Mouse (Mus musculus): ENCODE results near the gene Slc36a3. TPM values are rescaled to one million over a fixed set of nuclear protein-coding genes. Genes with fewer than 3 reads are reported as not detected.

The Slc36a3 gene
- polyA plus RNA-seq, 1 experiment from 2014 or later: not detected

- no peak for ATAC-seq (replicated peaks; ENCODE audit: low FRiP score)
- H3K27ac ChIP-seq (ENCODE audit: low read depth, low read length): no peak overlapping the region
- H3K27me3 ChIP-seq (ENCODE audit: control insufficient read depth, insufficient read depth, low read length): no peaks in the 10 kb centered on the region
- no peaks in the 10 kb centered on the region for H3K9me3 ChIP-seq (ENCODE audit: control insufficient read depth, low read length)
- H3K4me1 ChIP-seq (replicated peaks; ENCODE audit: control insufficient read depth, insufficient read depth, low read length): no peaks in the 10 kb centered on the region
- no peak overlapping the region for H3K4me2 ChIP-seq (ENCODE audit: low read depth, low read length, severe bottlenecking)
- H3K9ac ChIP-seq (ENCODE audit: low read length): no peak overlapping the region
- no peak for DNase-seq (ENCODE audit: low spot score)
- no peak overlapping the region for H3K4me3 ChIP-seq (ENCODE audit: low read depth, low read length)
- WGBS: 78% methylated on average over 6 of the region's 6 CpGs
- H3K36me3 ChIP-seq (ENCODE audit: control insufficient read depth, insufficient read depth, low read length): no peaks in the 10 kb centered on the region
Measured at GRCm38 (mm10) chr11:55155070-55155421, 3.5 kb upstream of the Slc36a3 start.

GRCm38 (mm10) chr11:55154398-55155069 is 3.0 kb upstream of the Slc36a3 start:
- Histone ChIP-seq H3K27me3 (ENCODE audit: control insufficient read depth, insufficient read depth, low read length) (no peaks in the 10 kb centered on the region), H3K36me3 (ENCODE audit: control insufficient read depth, insufficient read depth, low read length) (no peaks in the 10 kb centered on the region), H3K4me1 (replicated peaks; ENCODE audit: control insufficient read depth, insufficient read depth, low read length) (no peaks in the 10 kb centered on the region), H3K9me3 (ENCODE audit: control insufficient read depth, low read length) (no peaks in the 10 kb centered on the region), H3K27ac (ENCODE audit: low read depth, low read length) (no peak overlapping the region), H3K4me2 (ENCODE audit: low read depth, low read length, severe bottlenecking) (no peak overlapping the region), H3K4me3 (ENCODE audit: low read depth, low read length) (no peak overlapping the region), H3K9ac (ENCODE audit: low read length) (no peak overlapping the region)
- WGBS: 72% methylated on average over 3 of the region's 3 CpGs
- no peak for DNase-seq (ENCODE audit: low spot score)
- no peak for ATAC-seq (replicated peaks; ENCODE audit: low FRiP score)

GRCm38 (mm10) chr11:55148461-55148860 is 3.0 kb downstream of the Slc36a3 start:
- Histone ChIP-seq H3K27ac (ENCODE audit: low read depth, low read length) (no peak overlapping the region), H3K9me3 (ENCODE audit: control insufficient read depth, low read length) (no peaks in the 10 kb centered on the region), H3K36me3 (ENCODE audit: control insufficient read depth, insufficient read depth, low read length) (no peaks in the 10 kb centered on the region), H3K9ac (ENCODE audit: low read length) (no peak overlapping the region), H3K4me2 (ENCODE audit: low read depth, low read length, severe bottlenecking) (no peak overlapping the region), H3K4me1 (replicated peaks; ENCODE audit: control insufficient read depth, insufficient read depth, low read length) (no peaks in the 10 kb centered on the region), H3K27me3 (ENCODE audit: control insufficient read depth, insufficient read depth, low read length) (no peaks in the 10 kb centered on the region), H3K4me3 (ENCODE audit: low read depth, low read length) (no peak overlapping the region)
- ATAC-seq (replicated peaks; ENCODE audit: low FRiP score) (no peak), DNase-seq (ENCODE audit: low spot score) (no peak)
- 86% methylated on average over 4 of the region's 4 CpGs for WGBS

- no peaks in the 10 kb centered on the region for H3K36me3 ChIP-seq (ENCODE audit: control insufficient read depth, insufficient read depth, low read length)
- 55% methylated on average over 6 of the region's 6 CpGs for WGBS
- no peak overlapping the region for H3K27ac ChIP-seq (ENCODE audit: low read depth, low read length)
- H3K9ac ChIP-seq (ENCODE audit: low read length): no peak overlapping the region
- H3K9me3 ChIP-seq (ENCODE audit: control insufficient read depth, low read length): no peaks in the 10 kb centered on the region
- H3K27me3 ChIP-seq (ENCODE audit: control insufficient read depth, insufficient read depth, low read length): no peaks in the 10 kb centered on the region
- no peak for ATAC-seq (replicated peaks; ENCODE audit: low FRiP score)
- H3K4me2 ChIP-seq (ENCODE audit: low read depth, low read length, severe bottlenecking): no peak overlapping the region
- H3K4me3 ChIP-seq (ENCODE audit: low read depth, low read length): no peak overlapping the region
- no peaks in the 10 kb centered on the region for H3K4me1 ChIP-seq (replicated peaks; ENCODE audit: control insufficient read depth, insufficient read depth, low read length)
- no peak for DNase-seq (ENCODE audit: low spot score)
Measured at GRCm38 (mm10) chr11:55147423-55147822, 4.1 kb downstream of the Slc36a3 start.

GRCm38 (mm10) chr11:55146855-55147254 is 4.7 kb downstream of the Slc36a3 start:
- DNase-seq (ENCODE audit: low spot score): no peak
- H3K4me1 ChIP-seq (replicated peaks; ENCODE audit: control insufficient read depth, insufficient read depth, low read length): no peaks in the 10 kb centered on the region
- H3K4me2 ChIP-seq (ENCODE audit: low read depth, low read length, severe bottlenecking): no peak overlapping the region
- H3K27ac ChIP-seq (ENCODE audit: low read depth, low read length): no peak overlapping the region
- H3K9ac ChIP-seq (ENCODE audit: low read length): no peak overlapping the region
- no peaks in the 10 kb centered on the region for H3K9me3 ChIP-seq (ENCODE audit: control insufficient read depth, low read length)
- H3K4me3 ChIP-seq (ENCODE audit: low read depth, low read length): no peak overlapping the region
- 60% methylated on average over 1 of the region's 1 CpGs for WGBS
- no peaks in the 10 kb centered on the region for H3K36me3 ChIP-seq (ENCODE audit: control insufficient read depth, insufficient read depth, low read length)
- H3K27me3 ChIP-seq (ENCODE audit: control insufficient read depth, insufficient read depth, low read length): no peaks in the 10 kb centered on the region
- ATAC-seq (replicated peaks; ENCODE audit: low FRiP score): no peak

GRCm38 (mm10) chr11:55144011-55144410 is 7.5 kb downstream of the Slc36a3 start:
- H3K27me3 ChIP-seq (ENCODE audit: control insufficient read depth, insufficient read depth, low read length): no peaks in the 10 kb centered on the region
- H3K4me1 ChIP-seq (replicated peaks; ENCODE audit: control insufficient read depth, insufficient read depth, low read length): no peaks in the 10 kb centered on the region
- no peaks in the 10 kb centered on the region for H3K9me3 ChIP-seq (ENCODE audit: control insufficient read depth, low read length)
- no peak overlapping the region for H3K27ac ChIP-seq (ENCODE audit: low read depth, low read length)
- no peak for ATAC-seq (replicated peaks; ENCODE audit: low FRiP score)
- no peak overlapping the region for H3K4me2 ChIP-seq (ENCODE audit: low read depth, low read length, severe bottlenecking)
- WGBS: 87% methylated on average over 5 of the region's 5 CpGs
- H3K36me3 ChIP-seq (ENCODE audit: control insufficient read depth, insufficient read depth, low read length): no peaks in the 10 kb centered on the region
- no peak overlapping the region for H3K4me3 ChIP-seq (ENCODE audit: low read depth, low read length)
- H3K9ac ChIP-seq (ENCODE audit: low read length): no peak overlapping the region
- no peak for DNase-seq (ENCODE audit: low spot score)

GRCm38 (mm10) chr11:55141502-55141901 is 10.0 kb downstream of the Slc36a3 start:
- H3K27me3 ChIP-seq (ENCODE audit: control insufficient read depth, insufficient read depth, low read length): no peaks in the 10 kb centered on the region
- H3K4me3 ChIP-seq (ENCODE audit: low read depth, low read length): no peak overlapping the region
- ATAC-seq (replicated peaks; ENCODE audit: low FRiP score) (no peak), DNase-seq (ENCODE audit: low spot score) (no peak)
- no peaks in the 10 kb centered on the region for H3K9me3 ChIP-seq (ENCODE audit: control insufficient read depth, low read length)
- 83% methylated on average over 4 of the region's 4 CpGs for WGBS
- no peak overlapping the region for H3K4me2 ChIP-seq (ENCODE audit: low read depth, low read length, severe bottlenecking)
- H3K36me3 ChIP-seq (ENCODE audit: control insufficient read depth, insufficient read depth, low read length): no peaks in the 10 kb centered on the region
- no peak overlapping the region for H3K27ac ChIP-seq (ENCODE audit: low read depth, low read length)
- no peaks in the 10 kb centered on the region for H3K4me1 ChIP-seq (replicated peaks; ENCODE audit: control insufficient read depth, insufficient read depth, low read length)
- H3K9ac ChIP-seq (ENCODE audit: low read length): no peak overlapping the region

GRCm38 (mm10) chr11:55137646-55138045 is 13.9 kb downstream of the Slc36a3 start:
- Histone ChIP-seq H3K9ac (ENCODE audit: low read length) (no peak overlapping the region), H3K4me2 (ENCODE audit: low read depth, low read length, severe bottlenecking) (no peak overlapping the region), H3K27me3 (ENCODE audit: control insufficient read depth, insufficient read depth, low read length) (no peaks in the 10 kb centered on the region), H3K27ac (ENCODE audit: low read depth, low read length) (no peak overlapping the region), H3K9me3 (ENCODE audit: control insufficient read depth, low read length) (no peaks in the 10 kb centered on the region), H3K36me3 (ENCODE audit: control insufficient read depth, insufficient read depth, low read length) (no peaks in the 10 kb centered on the region), H3K4me3 (ENCODE audit: low read depth, low read length) (no peak overlapping the region), H3K4me1 (replicated peaks; ENCODE audit: control insufficient read depth, insufficient read depth, low read length) (no peaks in the 10 kb centered on the region)
- DNase-seq (ENCODE audit: low spot score): no peak
- ATAC-seq (replicated peaks; ENCODE audit: low FRiP score): no peak

- DNase-seq (ENCODE audit: low spot score) (no peak), ATAC-seq (replicated peaks; ENCODE audit: low FRiP score) (no peak)
- H3K4me1 ChIP-seq (replicated peaks; ENCODE audit: control insufficient read depth, insufficient read depth, low read length): no peaks in the 10 kb centered on the region
- no peak overlapping the region for H3K9ac ChIP-seq (ENCODE audit: low read length)
- WGBS: 80% methylated on average over 15 of the region's 15 CpGs
- no peak overlapping the region for H3K27ac ChIP-seq (ENCODE audit: low read depth, low read length)
- no peak overlapping the region for H3K4me3 ChIP-seq (ENCODE audit: low read depth, low read length)
- no peaks in the 10 kb centered on the region for H3K27me3 ChIP-seq (ENCODE audit: control insufficient read depth, insufficient read depth, low read length)
- H3K36me3 ChIP-seq (ENCODE audit: control insufficient read depth, insufficient read depth, low read length): no peaks in the 10 kb centered on the region
- H3K4me2 ChIP-seq (ENCODE audit: low read depth, low read length, severe bottlenecking): no peak overlapping the region
- no peaks in the 10 kb centered on the region for H3K9me3 ChIP-seq (ENCODE audit: control insufficient read depth, low read length)
Measured at GRCm38 (mm10) chr11:55136770-55137547, 14.5 kb downstream of the Slc36a3 start.
